Mouse (Mus musculus): ENCODE results near the gene Dnajb6.

Gene Dnajb6

DNA sequence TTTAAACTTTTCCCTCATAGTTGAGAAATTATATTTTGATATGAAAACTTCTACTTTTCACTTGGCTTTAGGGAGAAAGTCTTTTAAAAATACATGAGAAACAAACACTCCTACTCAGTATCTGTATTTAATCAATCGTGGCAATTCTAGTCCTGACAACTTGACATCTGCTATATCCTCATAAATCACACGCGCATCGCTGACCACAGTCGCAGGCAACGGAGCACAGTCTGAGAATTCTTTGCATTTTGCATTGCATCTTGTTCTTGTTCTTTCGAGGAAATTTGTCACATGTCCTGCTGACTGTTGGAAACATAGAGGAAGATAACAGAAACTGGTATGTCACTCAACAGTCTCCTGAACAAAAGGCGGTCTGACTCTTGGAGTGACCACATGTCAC is 116.9 kb downstream of the Dnajb6 start:
- DNase-seq (ENCODE audit: low spot score), result peak; percentile 71

DNA sequence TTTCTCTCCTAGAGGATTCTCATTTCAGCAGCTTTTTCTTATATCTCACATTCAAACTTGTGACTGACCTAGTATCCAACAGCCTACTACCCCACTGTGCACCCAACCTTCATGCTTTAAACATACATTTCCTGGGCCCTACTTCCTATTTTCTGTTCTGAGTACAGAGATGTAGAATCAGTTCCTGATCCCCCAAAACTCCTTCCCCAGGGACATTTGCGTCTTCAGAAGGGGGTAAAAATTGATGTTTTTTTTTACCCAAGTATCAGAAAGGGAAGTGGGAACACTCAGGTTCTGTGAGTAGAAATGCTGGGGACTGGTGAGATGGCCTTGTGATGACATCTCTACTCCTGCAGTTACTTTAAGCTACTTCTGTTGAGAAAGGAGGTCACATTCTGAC is 117.5 kb downstream of the Dnajb6 start:
- no peak for DNase-seq (ENCODE audit: low spot score)

GRCm38 (mm10) chr5:29854376-29854775 is 118.9 kb downstream of the Dnajb6 start:
- no peak for DNase-seq (ENCODE audit: low spot score)

- no peak for DNase-seq (ENCODE audit: low spot score)
Measured at GRCm38 (mm10) chr5:29854971-29855370, 119.5 kb downstream of the Dnajb6 start.

DNA sequence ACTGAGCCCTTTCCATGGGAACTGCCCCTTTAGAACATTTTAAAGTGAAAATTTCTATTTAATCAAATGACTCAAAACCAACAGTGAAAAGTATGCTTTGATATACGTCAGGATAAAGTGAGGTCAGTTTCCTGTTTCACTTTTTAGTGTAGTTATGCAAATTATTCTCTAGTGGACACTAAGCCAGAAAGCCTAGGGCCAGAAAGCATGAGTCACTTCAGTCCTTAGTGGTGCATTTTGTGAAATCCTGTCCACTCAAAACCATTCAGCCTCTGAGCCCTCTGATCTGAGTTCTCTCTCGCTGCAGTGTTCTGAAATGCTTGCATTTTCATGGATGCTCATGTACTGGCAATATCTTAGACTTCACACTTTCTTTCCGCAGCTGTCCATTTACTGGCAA is 126.0 kb downstream of the Dnajb6 start:
- DNase-seq (ENCODE audit: low spot score), result no peak

GRCm38 (mm10) chr5:29862388-29862787 is 126.9 kb downstream of the Dnajb6 start:
- no peak for DNase-seq (ENCODE audit: low spot score)

- no peak for DNase-seq (ENCODE audit: low spot score)
Measured at GRCm38 (mm10) chr5:29864291-29864737, 128.8 kb downstream of the Dnajb6 start.

DNA sequence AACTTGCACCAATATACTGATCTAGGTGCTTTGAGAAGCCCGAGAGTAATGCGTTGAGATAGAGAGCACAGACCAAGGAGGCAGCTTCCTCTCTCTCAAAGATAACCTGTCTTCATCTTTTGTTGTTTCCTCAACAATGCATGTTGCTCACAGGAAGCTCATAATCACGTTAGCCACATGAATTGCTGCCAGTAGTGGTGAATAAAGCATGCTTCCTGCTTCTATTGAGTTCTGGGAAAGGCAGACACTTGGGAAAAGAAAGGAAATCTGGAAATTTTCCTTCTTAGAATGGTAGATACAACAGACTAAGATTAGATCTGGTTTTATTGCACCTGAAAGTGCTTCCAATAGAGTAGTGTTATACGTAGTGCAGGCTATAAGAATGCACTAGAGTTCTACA is 129.5 kb downstream of the Dnajb6 start:
- no peak for DNase-seq (ENCODE audit: low spot score)
